Mouse (Mus musculus) embryonic fibroblast, embryonic 13.5 days (primary cell): Measurements from ENCODE around the gene Wasf1.

ENCODE experiments used
- CTCF ChIP-seq: IDR thresholded peaks from 2 replicates; pipeline ENCODE4 v1.5.1; 2011; ENCODE audit warnings: mild to moderate bottlenecking, control low read depth, low read length, moderate library complexity, borderline replicate concordance; ENCODE audit not compliant: insufficient read depth
- POLR2A ChIP-seq: IDR thresholded peaks from 2 replicates; pipeline ENCODE4 v1.6.1; 2011; ENCODE audit warnings: low read depth, mild to moderate bottlenecking, control low read depth, low read length, moderate library complexity

DNA sequence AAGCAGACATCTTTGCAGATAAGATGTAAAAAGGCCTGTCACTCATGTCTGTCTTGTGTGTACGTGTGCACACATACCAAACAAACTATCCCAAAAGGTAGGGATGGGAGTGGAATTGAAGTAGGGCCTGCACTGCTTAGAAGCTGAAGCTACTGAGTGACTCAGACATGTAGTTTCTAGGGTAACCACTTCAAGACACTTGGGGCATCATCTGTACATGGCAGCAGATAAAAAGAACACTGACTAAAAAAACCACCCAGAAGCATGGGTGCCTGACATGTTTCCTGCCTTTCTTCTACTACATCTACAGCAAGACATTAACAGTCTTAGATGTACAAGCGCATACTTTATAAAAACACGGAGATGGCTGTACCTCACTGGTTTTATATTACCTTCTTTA lies 5.0 kb upstream of the Wasf1 start:
- no peak for TF ChIP-seq POLR2A
- no peak for TF ChIP-seq CTCF
